Mouse (Mus musculus) ovary, postnatal 36 days (tissue): ENCODE measurements at regions not wholly inside any gene's neighbourhood (a gene's known extent, or its start where the extent isn't known, plus 50 kb on each side); places are given as distances from the start of the nearest gene placed in this dataset.

Experiments
- DNase-seq: peaks from one replicate; pipeline ENCODE4 v3.0.0; 2022; ENCODE audit warnings: low spot score, mixed read lengths

GRCm38 (mm10) chr3:39372426-39372950 lies 485.7 kb downstream of the Fat4 start:
- DNase-seq, result no peak

DNA sequence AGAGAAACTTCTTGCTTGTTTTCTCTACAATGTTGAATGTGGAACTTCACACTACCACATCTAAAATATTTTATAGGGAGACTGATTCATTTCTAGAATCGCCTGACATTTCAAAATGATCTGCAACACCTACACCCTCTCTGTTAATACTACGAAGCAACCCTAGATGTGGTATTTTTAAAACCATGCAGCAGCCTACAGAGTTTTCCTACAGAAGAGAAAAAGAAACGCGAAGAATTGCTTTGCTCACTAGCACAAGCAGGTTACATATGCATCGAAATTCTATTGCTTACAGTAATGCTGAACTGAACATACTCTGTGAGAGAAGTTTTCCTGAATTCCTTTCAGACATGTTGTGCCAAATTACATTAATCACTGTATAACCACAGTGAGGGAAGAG lies 488.7 kb downstream of the Fat4 start:
- no peak for DNase-seq

DNA sequence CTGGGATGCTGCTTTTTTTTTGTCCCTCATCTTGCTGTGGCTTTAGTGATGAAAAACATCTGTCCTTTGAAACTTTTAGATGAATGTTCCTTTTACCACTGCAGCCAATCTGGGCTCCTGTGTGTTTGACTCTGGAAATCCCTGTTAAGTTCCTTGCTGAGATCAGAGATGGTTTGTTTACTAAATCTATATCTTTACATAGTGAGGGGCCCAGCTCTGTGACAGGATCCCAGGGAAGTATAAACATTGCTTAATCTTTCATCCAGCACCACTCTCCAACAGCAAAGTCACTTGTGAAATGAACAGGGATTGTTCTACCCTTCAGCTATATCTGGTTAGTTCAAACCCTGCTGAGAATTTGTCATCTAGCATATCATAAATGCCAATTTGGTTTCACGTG lies 501.8 kb downstream of the Fat4 start:
- no peak for DNase-seq

DNA sequence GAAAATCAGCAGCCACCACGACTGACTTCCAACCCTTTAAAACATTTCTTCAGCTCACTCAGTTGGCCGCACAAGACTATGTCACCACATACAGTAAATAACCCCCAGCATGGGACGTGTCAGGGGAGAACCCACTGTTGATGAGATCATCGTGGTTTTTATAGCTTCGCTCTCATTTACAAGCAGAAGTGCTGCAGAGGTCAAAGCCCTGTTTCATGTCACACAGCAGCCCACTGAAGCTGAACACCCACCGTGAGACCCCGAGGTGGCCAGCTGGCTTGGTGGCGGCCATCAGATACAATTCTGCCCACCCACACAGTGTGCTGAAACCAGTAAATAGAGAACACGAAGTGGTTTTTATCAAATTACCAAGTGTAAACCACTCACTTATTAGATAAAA lies 503.7 kb downstream of the Fat4 start:
- no peak for DNase-seq

DNA sequence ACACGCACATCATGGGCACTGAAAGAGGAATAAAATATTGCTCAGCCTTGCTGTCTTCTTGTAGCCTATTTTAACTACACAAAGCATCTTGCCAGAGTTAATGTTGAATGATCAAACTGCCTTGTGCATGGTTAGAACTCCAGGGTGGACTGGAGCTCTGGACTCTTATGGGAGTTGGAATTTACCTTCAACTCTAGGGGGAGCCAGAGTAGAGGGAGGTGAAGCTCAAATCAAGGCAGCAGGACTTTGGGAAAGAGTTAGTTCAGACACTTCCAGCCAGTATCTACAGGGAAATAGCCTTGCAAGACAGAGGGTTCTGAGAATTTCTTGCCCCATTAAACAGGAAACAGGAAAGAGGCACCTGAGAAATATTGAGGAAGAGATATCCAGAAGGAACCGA lies 505.3 kb downstream of the Fat4 start:
- DNase-seq, result no peak

DNA sequence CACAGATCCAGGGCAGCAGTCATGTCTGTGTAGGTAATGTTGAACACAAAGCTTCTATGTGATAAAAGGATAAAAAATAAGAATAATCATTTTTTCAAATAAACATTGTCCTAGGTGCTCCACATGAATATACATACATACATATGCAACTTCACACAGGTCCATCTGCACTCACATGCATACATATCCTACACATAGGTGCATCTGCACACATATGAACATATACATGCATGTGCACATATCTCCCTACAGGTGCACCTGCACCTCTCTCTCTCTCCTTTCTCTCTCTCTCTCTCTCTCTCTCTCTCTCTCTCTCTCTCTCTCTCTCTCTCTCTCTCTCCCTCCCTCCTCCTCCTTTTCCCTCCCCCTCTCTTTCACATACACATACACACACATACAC lies 509.9 kb downstream of the Fat4 start:
- no peak for DNase-seq

GRCm38 (mm10) chr3:39397255-39397654 lies 510.5 kb downstream of the Fat4 start:
- no peak for DNase-seq

DNA sequence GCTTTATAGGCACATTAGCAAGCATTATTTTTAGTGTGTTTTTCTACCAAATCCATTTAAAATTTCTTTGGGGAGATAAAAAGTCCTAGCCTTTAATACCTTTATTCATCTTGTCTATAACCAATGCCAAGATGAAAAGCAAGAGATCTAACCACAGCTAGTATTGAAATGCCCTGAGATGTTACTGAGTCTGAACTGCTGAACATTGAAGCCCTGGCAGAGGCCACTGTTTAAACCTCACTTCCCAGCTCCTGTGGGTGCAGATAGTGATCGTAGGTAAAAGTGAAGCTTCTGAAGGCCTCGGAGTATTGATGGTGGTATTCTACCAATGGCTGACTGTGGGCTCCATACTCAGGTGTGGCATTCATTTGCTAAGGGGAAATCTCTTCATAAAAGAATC lies 510.9 kb downstream of the Fat4 start:
- DNase-seq, result no peak

DNA sequence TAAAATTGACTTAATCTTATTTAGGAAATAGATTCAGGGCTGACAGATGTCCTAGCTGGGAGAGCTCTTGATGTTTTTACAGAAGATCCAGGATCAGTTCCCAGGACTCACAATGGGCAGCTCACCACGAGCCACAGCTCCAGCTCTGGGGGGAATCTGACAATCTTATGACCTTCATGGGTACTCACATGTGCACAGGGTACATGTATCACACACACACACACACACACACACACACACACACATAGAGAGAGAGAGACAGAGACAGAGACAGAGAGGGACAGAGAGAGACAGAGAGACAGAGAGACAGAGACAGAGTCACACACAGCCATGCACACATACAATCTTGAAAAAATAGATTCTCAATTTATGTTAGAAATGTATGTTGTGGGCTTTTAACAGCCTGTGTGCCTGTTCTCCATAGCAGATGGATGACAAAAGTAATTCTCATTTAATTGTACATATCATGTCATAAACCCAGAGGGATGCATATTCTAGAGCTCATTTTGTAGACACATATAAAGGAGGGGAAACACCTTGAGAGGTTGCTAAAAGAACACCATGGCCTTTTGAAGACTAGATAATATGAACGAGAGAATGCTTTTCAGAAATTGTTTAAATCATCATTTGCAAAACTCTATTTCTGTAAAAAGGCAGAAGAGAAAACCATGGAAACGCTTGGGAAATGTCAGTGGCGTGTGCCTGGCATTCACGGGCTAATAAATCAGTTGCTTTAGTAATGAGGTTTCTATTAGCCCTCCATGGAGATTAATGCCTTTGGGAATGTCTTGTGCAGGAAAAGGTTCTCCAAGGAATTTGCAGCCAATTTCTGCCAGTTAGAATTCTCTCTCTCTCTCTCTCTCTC lies 538.3 kb downstream of the Fat4 start:
- DNase-seq, result no peak

GRCm38 (mm10) chr3:39425643-39426016 lies 538.9 kb downstream of the Fat4 start:
- DNase-seq, result no peak

DNA sequence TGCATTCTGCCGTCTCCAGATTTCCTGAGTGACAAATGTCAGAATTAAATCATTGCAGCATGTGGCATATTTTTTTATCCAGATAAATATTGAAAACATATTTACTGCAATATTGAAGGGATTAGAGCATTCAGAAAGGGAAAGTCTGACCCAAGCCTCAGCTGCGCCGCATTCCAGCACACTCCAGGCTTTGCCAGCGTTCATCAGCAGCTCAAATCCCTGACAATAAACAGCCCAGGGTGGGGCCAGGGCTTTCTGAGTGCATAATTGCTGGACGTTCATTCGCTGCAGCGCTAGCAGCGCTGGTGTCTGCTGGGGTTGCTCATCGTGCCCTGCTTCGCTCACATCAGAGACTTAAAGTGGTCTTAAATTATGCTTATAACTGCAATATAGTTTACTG lies 556.6 kb downstream of the Fat4 start:
- no peak for DNase-seq

DNA sequence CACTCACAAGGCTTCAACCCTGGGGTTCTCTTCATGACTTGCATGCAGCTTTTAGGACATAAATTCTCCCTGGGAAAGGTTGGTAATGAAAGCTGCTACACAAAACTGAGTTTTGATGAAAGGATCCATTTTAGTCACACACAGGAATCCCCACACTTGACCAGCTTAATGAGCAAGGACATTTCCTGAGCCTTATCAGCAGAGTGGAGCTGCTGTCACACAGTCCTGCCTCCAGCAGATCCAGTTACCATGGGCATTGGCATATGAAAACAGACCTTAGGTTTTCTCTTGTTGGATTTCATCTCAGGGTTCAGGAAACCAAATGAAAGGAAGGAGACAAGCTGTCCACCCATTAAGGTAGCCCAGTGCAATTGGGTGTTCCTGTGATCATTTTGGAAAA lies 568.9 kb downstream of the Fat4 start:
- DNase-seq, result no peak

- DNase-seq, result peak; percentile 5
Measured at GRCm38 (mm10) chr3:39460183-39460888, 573.6 kb downstream of the Fat4 start.

- no peak for DNase-seq
Measured at GRCm38 (mm10) chr3:39461561-39461960, 574.8 kb downstream of the Fat4 start.

- no peak for DNase-seq
Measured at GRCm38 (mm10) chr3:39465811-39466210, 579.1 kb downstream of the Fat4 start.

GRCm38 (mm10) chr3:39489392-39489791 lies 602.7 kb downstream of the Fat4 start:
- DNase-seq, result no peak

- DNase-seq, result no peak
Measured at GRCm38 (mm10) chr3:39494363-39494762, 607.6 kb downstream of the Fat4 start.

DNA sequence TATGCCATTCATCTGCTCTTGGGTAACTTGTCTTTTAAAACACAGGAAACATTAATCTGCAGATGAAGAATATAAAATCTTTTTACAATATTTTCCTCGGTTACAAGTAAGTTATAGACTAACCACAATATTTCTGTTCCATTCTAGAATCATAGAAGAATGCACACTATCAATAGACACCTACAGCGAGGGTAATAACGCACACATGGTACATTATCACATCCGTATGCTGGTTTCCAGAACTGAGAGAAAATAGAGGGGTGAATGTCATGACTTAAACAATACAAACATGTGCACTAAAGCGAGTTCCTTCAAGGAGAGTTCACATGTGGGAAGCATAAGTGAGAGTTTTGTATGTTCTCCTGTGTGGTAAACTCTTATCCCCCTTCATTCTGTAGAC lies 641.3 kb downstream of the Fat4 start:
- no peak for DNase-seq

DNA sequence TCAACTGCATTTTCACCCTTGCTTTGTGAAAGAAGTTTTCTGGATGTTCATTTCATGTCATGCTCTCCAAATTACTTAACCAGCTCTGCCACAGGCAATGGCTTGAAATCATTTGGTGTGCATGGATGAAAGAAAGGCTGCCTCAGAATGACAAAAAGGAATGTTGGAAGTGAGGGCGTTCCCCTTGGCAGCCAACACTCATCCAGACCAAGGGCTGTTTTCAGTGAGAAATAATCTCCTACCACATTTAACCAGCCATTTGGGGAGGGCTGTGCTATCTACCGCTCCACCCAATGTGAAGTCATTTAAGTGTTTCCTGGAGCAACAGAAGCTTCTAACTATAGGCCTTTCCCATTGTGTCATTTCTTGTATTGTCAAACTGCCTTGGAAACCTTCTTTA lies 650.8 kb downstream of the Fat4 start:
- DNase-seq, result no peak

- DNase-seq, result no peak
Measured at GRCm38 (mm10) chr3:39540530-39541118, 653.9 kb downstream of the Fat4 start.

GRCm38 (mm10) chr3:39559460-39560041 lies 672.8 kb downstream of the Fat4 start:
- no peak for DNase-seq

DNA sequence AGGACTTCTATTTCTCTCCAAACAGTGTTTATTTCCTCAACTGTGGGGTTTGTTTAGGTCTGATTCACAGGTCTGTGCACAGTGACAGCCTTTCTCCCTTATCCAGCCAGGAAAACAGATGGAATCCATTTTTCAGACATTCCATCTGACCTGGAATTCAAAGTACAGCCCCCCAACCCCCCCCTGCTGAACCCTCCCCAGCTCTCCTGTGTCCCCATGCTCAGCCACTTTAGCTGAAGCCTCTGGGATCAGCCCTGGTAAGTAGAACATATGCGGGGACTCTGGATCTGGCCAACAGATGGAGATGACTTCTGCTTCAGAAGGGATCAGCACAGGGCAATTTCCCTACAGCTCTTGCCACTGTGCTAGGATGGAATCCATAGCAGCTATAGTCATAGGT lies 674.2 kb downstream of the Fat4 start:
- no peak for DNase-seq
